Mouse (Mus musculus) neural tube, embryonic 11.5 days (tissue): ENCODE data around the gene Pms1. TPM values are rescaled to one million over a fixed set of nuclear protein-coding genes. Genes with fewer than 3 reads are reported as not detected.

Source experiments
- ATAC-seq: fragments of 200-750 bp; cut with Nextera tagmentation; 2 replicates; pipeline ENCODE4 v1.8.0; 2017; ENCODE audit warnings: moderate number of reproducible peaks, mild to moderate bottlenecking, moderate TSS enrichment, moderate library complexity; ENCODE audit not compliant: insufficient read depth, low FRiP score, low TSS enrichment
- DNase-seq: peaks from one replicate; pipeline ENCODE4 v3.0.0-alpha.2; 2015; ENCODE audit warnings: low spot score
- H3K27ac ChIP-seq: fragments of 300-500 bp; sonication (generic); 2 replicates; pipeline ENCODE4 v1.5.1; 2014; ENCODE audit warnings: low read depth, mild to moderate bottlenecking, low read length
- H3K27me3 ChIP-seq: fragments of 300-500 bp; sonication (generic); 2 replicates; pipeline ENCODE4 v1.6.1; 2014; ENCODE audit warnings: mild to moderate bottlenecking, low read length, mixed read lengths; ENCODE audit not compliant: control insufficient read depth, insufficient read depth
- H3K36me3 ChIP-seq: fragments of 300-500 bp; sonication (generic); 2 replicates; pipeline ENCODE4 v1.6.1; 2014; ENCODE audit warnings: mild to moderate bottlenecking, low read length, moderate library complexity, mixed read lengths; ENCODE audit not compliant: control insufficient read depth, insufficient read depth
- H3K4me1 ChIP-seq: fragments of 300-500 bp; sonication (generic); 2 replicates; pipeline ENCODE4 v1.6.1; 2014; ENCODE audit warnings: low read length, mixed read lengths; ENCODE audit not compliant: control insufficient read depth, insufficient read depth
- H3K4me2 ChIP-seq: fragments of 300-500 bp; sonication (generic); 2 replicates; pipeline ENCODE4 v1.6.1; 2014; ENCODE audit warnings: low read depth, mild to moderate bottlenecking, moderate library complexity
- H3K4me3 ChIP-seq: fragments of 300-500 bp; sonication (generic); 2 replicates; pipeline ENCODE4 v1.5.1; 2014; ENCODE audit warnings: low read depth, low read length
- H3K9ac ChIP-seq: fragments of 300-500 bp; sonication (generic); 2 replicates; pipeline ENCODE4 v1.6.1; 2014; ENCODE audit warnings: mild to moderate bottlenecking, low read length
- H3K9me3 ChIP-seq: fragments of 300-500 bp; sonication (generic); 2 replicates; pipeline ENCODE4 v1.6.1; 2016; ENCODE audit warnings: low read length; ENCODE audit not compliant: control insufficient read depth
- WGBS: fragments of 180-500 bp; shearing (Covaris S2); extraction: QIAGEN DNeasy Blood & Tissue Kit; methylation state at CpG from one replicate; pipeline ENCODE4 v1.1.7; 2014; 5-methylcytosine and 5-hydroxymethylcytosine counted together
- polyA plus RNA-seq: library from polyadenylated mRNA; unstranded; fragments of >200 nt; fragmentation: Nextera tagmentation; extraction: Ambion mirVana; gene quantifications from 2 replicates; pipeline ENCODE4 v1.2.1, GENCODE M21; 2014

The Pms1 gene
- polyA plus RNA-seq, 1 experiment from 2014 or later = 18.6 TPM

DNA sequence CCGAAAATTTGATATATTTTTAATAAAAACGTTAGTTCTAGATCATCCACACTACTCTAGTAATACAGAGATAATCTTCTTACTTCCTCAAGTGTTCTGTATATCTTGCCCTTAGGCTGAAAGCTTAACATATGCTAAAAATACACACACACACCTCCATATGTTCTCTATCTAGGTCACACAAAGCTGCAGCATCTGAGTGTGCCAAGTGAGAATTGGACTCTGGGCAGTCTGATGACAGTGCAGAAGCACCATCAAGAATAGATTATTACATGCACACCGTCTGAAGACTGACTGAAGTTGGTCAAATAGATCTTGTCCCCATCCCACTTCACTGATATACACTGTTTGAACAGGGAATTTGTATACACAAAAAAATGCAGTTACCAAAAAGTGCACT, 71.2 kb downstream of the Pms1 start:
- no peak for ATAC-seq

DNA sequence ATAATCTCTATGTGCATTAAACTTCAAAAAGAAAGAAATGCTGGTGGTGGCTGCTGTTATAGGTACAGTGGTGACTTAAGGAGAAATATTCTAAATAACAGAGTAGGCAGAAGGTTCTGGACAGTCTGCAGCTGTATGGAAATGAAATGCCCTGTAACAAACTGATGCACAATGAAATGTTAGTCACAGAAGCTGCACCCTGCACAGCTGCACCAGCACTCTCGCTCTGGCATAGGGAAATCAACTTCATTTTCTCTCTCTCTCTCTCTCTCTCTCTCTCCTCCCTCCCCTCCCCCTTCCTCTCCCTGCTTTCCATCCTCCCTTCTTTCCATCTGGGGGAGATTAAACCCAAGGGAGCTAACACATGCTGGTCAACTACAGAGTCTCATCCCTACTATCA, 72.0 kb downstream of the Pms1 start:
- Histone ChIP-seq H3K4me2 (no peak overlapping the region), H3K9ac (no peak overlapping the region), H3K4me1 (no peaks in the 10 kb centered on the region), H3K27ac (no peak overlapping the region), H3K27me3 (no peaks in the 10 kb centered on the region), H3K9me3 (no peaks in the 10 kb centered on the region), H3K4me3 (no peak overlapping the region), H3K36me3 (no peaks in the 10 kb centered on the region)
- DNase-seq (no peak), ATAC-seq (no peak)
- WGBS = 79% methylated on average over 1 of the region's 1 CpGs

More for the DNA sequence above, 71.2 kb downstream of the Pms1 start:
- Histone ChIP-seq H3K4me2 (no peak overlapping the region), H3K9ac (no peak overlapping the region), H3K27ac (no peak overlapping the region), H3K27me3 (no peaks in the 10 kb centered on the region), H3K9me3 (no peaks in the 10 kb centered on the region), H3K36me3 (no peaks in the 10 kb centered on the region), H3K4me1 (no peaks in the 10 kb centered on the region), H3K4me3 (no peak overlapping the region)
- WGBS = 87% methylated on average over 3 of the region's 3 CpGs
- DNase-seq = no peak

DNA sequence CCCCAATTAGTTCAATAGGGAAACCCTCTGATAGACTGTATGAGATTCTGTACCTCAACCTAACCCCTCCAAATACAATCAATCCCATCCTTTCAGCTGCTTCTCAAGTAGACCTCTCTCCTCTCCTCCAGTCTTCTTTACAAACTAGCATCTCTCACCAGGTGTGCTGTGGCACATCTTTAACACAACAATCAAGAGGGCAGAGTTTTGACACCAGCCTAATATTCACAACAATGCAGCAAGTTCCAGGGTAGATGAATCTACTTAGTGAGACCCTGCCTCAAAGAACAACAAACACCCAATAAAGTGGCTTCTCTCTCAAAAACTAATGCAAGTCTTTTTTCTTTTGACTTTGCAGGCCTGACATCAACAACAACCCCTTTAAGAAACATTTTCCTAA, 86.7 kb downstream of the Pms1 start:
- no peak overlapping the region for H3K4me2 ChIP-seq
- ATAC-seq (no peak), DNase-seq (no peak)
- no peak overlapping the region for H3K9ac ChIP-seq
- no peaks in the 10 kb centered on the region for H3K27me3 ChIP-seq
- H3K9me3 ChIP-seq = no peaks in the 10 kb centered on the region
- no peaks in the 10 kb centered on the region for H3K36me3 ChIP-seq
- H3K27ac ChIP-seq = no peak overlapping the region
- H3K4me1 ChIP-seq = no peaks in the 10 kb centered on the region
- no peak overlapping the region for H3K4me3 ChIP-seq

DNA sequence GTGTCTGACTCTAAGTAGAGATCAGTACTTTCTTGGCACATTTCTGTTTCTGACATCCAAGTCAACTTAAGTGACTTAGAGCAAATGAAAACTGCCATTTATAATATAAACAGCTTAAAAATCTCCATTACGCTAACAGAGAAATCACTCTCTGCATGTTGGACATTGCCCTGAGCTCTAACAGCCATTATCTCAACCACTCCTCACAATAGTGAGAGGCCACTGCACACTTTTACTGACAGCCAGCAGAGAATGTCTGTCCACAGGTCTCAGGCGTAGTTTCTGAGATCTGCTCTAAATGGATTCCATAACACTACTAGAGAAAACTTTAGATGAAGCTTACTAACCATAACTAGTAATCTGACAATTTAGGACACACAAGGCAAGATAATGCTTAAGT, 92.9 kb downstream of the Pms1 start:
- Histone ChIP-seq H3K4me1 (no peaks in the 10 kb centered on the region), H3K36me3 (no peaks in the 10 kb centered on the region), H3K9ac (no peak overlapping the region), H3K4me2 (no peak overlapping the region), H3K27ac (no peak overlapping the region), H3K9me3 (no peaks in the 10 kb centered on the region), H3K4me3 (no peak overlapping the region), H3K27me3 (no peaks in the 10 kb centered on the region)
- DNase-seq (no peak), ATAC-seq (no peak)
- WGBS = 97% methylated on average over 2 of the region's 2 CpGs

DNA sequence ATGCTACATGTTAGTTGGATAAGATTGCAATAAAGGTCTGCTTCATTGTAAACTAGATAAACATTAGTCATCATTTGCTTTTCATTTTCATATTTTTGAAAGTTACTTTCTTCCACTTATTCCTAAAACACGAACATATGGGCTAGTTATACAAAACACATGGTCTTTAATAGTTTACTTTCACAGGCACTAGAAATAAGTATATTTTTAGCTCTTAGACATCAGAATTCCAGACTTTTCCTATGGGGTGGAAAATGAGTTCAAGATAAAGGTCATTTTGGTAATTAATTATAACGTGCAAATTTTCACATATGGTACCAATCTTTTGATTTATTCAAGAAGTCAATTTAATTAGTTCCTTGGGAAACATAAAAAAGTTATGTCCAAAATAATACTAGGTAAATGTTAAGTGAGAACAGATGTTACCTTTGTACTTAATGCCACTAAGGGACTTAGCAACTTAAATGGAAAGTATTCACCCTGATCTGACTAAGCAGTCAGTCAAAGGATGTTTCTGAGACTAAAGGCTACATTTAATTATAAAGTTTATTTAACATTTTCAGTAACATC, 95.1 kb downstream of the Pms1 start:
- DNase-seq = no peak
- H3K9me3 ChIP-seq = no peaks in the 10 kb centered on the region
- WGBS = 63% methylated on average over 2 of the region's 2 CpGs

DNA sequence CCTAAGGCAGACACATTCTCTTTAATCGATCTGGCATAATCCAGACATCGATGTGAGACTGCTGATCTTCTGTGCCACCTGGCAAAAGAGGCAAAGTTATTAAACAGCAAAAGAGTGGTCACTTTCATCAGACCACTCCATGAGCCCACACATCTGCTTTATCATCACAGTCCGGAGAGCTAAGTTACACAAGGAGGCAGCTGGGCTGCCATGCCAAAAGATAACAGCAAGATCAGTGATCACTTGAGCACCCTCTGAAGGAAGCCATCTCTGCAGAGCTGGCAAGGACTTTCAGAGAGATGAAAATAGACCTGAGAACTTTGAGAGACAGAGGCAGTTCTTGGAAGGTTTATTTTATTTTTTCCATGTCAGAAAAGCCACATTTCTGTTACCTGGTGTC, 102.3 kb downstream of the Pms1 start:
- Histone ChIP-seq H3K4me2 (no peak overlapping the region), H3K4me3 (no peak overlapping the region), H3K36me3 (peaks cover 2% of the 10 kb centered on the region; the same call in 1 of the 2 replicates), H3K27ac (no peak overlapping the region), H3K9ac (no peak overlapping the region), H3K4me1 (no peaks in the 10 kb centered on the region), H3K27me3 (no peaks in the 10 kb centered on the region), H3K9me3 (no peaks in the 10 kb centered on the region)
- ATAC-seq (no peak), DNase-seq (no peak)
- WGBS = 89% methylated on average over 3 of the region's 3 CpGs

More for the DNA sequence above, 95.1 kb downstream of the Pms1 start:
- Histone ChIP-seq H3K27ac (no peak overlapping the region), H3K4me3 (no peak overlapping the region), H3K4me1 (no peaks in the 10 kb centered on the region), H3K36me3 (no peaks in the 10 kb centered on the region), H3K27me3 (no peaks in the 10 kb centered on the region), H3K9ac (no peak overlapping the region), H3K4me2 (no peak overlapping the region)
- no peak for ATAC-seq

DNA sequence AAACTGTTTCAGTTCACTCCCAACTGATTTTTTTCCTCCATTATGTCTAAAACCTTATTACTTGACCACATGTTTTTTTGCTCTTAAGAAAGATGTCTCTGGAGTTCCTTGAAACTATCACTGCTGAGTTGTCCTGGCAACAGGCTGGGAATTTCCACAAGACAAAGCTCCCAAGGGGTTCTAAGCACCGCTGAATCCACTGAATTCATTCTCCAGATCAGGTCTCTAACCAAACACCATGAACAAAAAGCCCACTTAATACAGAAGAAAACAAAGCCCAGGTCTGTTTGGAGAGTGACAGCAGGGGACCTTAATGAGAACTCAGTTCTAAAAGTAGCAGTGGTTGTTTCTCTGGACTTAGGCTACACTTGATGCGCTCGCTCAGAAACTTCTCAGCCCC, 105.6 kb downstream of the Pms1 start:
- 59% methylated on average over 3 of the region's 3 CpGs for WGBS
- Histone ChIP-seq H3K9me3 (no peaks in the 10 kb centered on the region), H3K4me1 (no peaks in the 10 kb centered on the region), H3K9ac (no peak overlapping the region), H3K36me3 (peaks cover 2% of the 10 kb centered on the region; the same call in 1 of the 2 replicates), H3K4me3 (no peak overlapping the region), H3K4me2 (no peak overlapping the region), H3K27ac (no peak overlapping the region), H3K27me3 (no peaks in the 10 kb centered on the region)
- ATAC-seq (no peak), DNase-seq (no peak)

DNA sequence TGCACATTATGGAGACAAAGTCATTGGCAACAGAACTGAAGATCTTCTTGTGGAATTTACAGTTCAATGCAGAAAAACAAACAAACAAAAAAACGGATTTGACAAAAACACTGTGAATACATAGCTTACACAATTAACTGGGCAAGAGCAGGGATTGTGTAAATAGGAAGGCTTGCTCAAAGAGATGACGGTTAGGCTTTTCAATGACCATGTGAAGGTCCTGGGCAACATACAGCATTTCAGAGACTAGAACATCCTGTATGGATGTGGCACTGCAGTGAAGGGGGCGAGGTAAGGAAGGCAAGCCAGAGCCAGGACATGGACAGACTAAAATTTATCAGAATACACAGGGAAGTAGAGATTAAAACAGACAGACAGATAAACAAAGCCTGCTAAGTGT, 107.2 kb downstream of the Pms1 start:
- no peak for ATAC-seq
- 91% methylated on average over 3 of the region's 3 CpGs for WGBS

DNA sequence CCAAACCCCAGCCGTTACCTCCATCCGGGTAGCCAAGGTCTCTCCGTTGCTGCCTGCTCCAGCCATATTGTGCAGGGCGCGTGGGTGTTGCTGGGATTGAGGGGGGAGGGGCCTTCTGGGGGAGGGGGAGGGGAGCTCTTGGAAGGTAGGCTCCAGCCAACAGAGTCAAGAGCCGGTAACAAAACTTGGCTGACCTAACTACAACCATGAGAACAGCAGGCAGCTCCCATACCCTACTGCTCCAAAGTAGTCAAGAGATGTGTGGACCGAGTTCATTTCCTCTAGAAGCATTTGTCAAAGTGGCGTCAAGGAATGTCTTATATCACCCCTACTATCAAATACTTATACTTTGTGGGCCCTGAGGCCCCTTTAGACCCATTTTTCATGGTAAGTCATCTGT, 109.3 kb downstream of the Pms1 start, which contains the start of gene 1700019A02Rik:
Gene 1700019A02Rik (minus strand): TSS at position 101 of the 400 bp plus-strand sequence.
- Histone ChIP-seq H3K27ac (no peak within 1 kb of the TSS), H3K4me1 (no peaks in the 10 kb centered on the region), H3K9me3 (no peaks in the 10 kb centered on the region), H3K4me3 (no peak within 1 kb of the TSS), H3K9ac (no peak within 1 kb of the TSS), H3K4me2 (no peak within 1 kb of the TSS), H3K27me3 (no peaks in the 10 kb centered on the region), H3K36me3 (no peaks in the 10 kb centered on the region)
- no peak for ATAC-seq
- DNase-seq = no peak
- 95% methylated on average over 8 of the region's 8 CpGs for WGBS

More for the DNA sequence above, 107.2 kb downstream of the Pms1 start:
- no peaks in the 10 kb centered on the region for H3K9me3 ChIP-seq
- no peaks in the 10 kb centered on the region for H3K4me1 ChIP-seq
- H3K9ac ChIP-seq = no peak overlapping the region
- DNase-seq = no peak
- no peaks in the 10 kb centered on the region for H3K27me3 ChIP-seq
- H3K36me3 ChIP-seq = peaks cover 2% of the 10 kb centered on the region; the same call in 1 of the 2 replicates
- H3K4me3 ChIP-seq = no peak overlapping the region
- no peak overlapping the region for H3K27ac ChIP-seq
- H3K4me2 ChIP-seq = no peak overlapping the region
